Mouse (Mus musculus) testis, adult 2 months (tissue): ENCODE data around the gene Gpr180.

Experiments used
- CTCF ChIP-seq: fragments of 200-500 bp; IDR thresholded peaks from 2 replicates; pipeline ENCODE4 v1.5.1; 2012; ENCODE audit warnings: low read depth, mild to moderate bottlenecking, inconsistent platforms, low read length, moderate library complexity; ENCODE audit not compliant: control insufficient read depth, insufficient read depth, insufficient replicate concordance
- POLR2A ChIP-seq: fragments of 200-500 bp; IDR thresholded peaks from 2 replicates; pipeline ENCODE4 v1.6.1; 2012; ENCODE audit warnings: low read depth, mild to moderate bottlenecking, inconsistent platforms, low read length, moderate library complexity; ENCODE audit not compliant: control insufficient read depth

GRCm38 (mm10) chr14:118162640-118163039, 25.7 kb downstream of the Gpr180 start:
- TF ChIP-seq CTCF (no peak), POLR2A (no peak)
